Mouse (Mus musculus): ENCODE measurements around the gene Lbp.

- no peak for TF ChIP-seq CTCF (IDR thresholded peaks at IDR 0.05; ENCODE audit: low read depth)
- TF ChIP-seq EP300 (IDR thresholded peaks at IDR 0.05; ENCODE audit: low read depth), result no peak
These were observed 26.6 kb upstream of the Lbp start for GRCm38 (mm10) chr2:158279656-158280055.
